Mouse (Mus musculus) gastrocnemius, postnatal 14 days (tissue): Measurements from ENCODE around the gene Tarm1. TPM values are rescaled to one million over a fixed set of nuclear protein-coding genes. Genes with fewer than 3 reads are reported as not detected.

Experiments used
- DNase-seq: peaks from one replicate; pipeline ENCODE4 v3.0.0; 2021; ENCODE audit warnings: mixed read lengths
- intact Hi-C: fragments of 180-260 bp; cut with DNase I; formaldehyde crosslinking; loops from one replicate; pipeline ENCODE4 v1.15.1; 2025; ENCODE audit warnings: low total_unique reads
- total RNA-seq, 2 experiments: library from RNA; stranded (reverse); gene quantifications; 2 replicates each; pipeline ENCODE4 v1.2.3; 2021

Gene Tarm1
- total RNA-seq, 2 experiments from 2014 or later, result 0.12 TPM; not detected in 1

DNA sequence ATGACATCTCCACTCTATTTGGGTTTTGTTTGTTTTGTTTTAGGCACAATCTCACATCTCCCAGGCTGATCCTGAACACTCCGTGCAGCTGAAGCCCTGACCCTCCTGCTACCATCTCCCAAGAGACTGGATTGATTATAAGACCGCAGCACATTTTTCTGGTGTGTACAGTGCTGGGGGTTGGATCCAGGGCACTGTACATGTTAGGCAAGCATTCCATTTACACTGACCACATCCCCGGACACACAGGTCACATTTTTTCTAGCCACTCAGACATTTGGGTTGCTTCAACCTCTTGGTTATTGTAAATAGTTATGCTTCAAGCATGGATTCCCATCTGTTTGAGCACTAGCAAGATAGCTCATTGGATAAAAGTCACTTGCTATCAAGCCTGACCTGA is 55.8 kb downstream of the Tarm1 start:
- intact Hi-C loops, result loop anchor here (10.0 kb wide), 1 partner anchor 222 kb away; no protein-coding TSS in a partner anchor
- DNase-seq, result no peak

- DNase-seq, result no peak
- intact Hi-C loops, result loop anchor here (10.0 kb wide), 1 partner anchor 220 kb away; no protein-coding TSS in a partner anchor
Observed at GRCm38 (mm10) chr7:3444678-3445077, 57.7 kb downstream of the Tarm1 start.

DNA sequence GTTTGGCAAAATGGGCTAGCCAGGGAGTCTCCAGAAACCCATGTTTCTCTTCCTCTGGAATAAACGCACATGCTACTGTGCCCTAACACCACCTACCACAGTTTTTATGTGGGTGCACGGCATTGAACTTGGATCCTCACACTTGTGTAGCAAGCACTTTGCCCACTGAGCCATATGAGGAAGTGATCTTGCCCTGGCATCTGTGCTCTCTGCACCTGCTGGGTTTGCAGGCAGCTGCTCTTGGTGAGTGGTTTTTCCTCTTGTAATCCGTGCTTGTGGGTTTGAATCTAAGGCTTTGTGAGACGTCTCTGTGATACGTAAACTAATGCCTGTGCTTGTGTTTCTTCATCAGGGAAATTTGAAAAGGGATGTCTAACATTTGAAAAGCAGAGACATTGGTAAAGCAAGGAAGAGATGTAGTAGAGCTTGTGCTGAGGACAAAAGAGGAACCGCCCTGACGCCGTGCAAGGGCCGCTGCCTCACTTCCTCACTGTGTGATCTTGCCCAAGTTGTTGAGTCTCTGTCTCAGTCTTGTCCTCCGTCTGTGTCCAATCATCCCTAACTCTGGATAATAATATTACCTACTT is 59.9 kb downstream of the Tarm1 start:
- intact Hi-C loops, result loop anchor here (10.0 kb wide), 1 partner anchor 218 kb away; no protein-coding TSS in a partner anchor
- DNase-seq, result no peak

GRCm38 (mm10) chr7:3440526-3440925 is 61.9 kb downstream of the Tarm1 start:
- intact Hi-C loops, result loop anchor here (10.0 kb wide), 1 partner anchor 216 kb away; no protein-coding TSS in a partner anchor
- DNase-seq, result no peak

DNA sequence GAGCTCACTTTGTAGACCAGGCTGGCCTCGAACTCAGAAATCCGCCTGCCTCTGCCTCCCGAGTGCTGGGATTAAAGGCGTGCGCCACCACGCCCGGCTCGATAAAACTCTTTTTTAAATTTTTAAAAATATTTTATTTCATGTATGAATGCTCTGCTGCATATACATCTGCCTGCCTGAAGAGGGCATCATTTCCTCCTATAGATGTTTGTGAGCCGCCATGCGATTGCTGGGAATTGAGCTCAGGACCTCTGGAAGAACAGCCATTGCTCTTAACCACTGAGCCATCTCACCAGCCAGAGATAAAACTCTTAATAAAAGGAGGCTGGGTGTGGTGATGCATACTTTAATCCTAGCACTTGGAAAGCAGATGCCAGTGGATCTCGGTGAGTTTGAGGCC is 62.4 kb downstream of the Tarm1 start:
- intact Hi-C loops, result loop anchor here (10.0 kb wide), 1 partner anchor 215 kb away; no protein-coding TSS in a partner anchor

DNA sequence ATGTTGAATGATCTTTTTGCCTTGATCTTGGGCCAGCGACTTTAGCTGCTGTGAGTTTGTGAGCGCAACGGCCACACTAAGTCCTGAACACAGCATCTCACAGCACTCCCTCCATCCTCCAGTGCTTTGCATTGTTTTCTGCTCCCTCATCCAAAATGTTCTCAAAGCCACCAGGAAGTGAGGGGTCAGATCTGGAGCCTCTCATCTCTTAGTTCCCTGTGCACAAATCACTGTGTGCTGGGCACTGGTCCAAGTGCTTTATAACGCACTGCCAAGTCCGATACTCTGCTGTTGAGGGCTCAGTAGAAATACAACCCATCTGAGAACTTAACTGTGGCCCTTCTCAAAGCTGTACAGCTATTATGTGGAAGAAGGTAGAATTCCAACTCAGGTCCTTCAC is 64.5 kb downstream of the Tarm1 start:
- DNase-seq, result no peak

More for the DNA sequence above, 62.4 kb downstream of the Tarm1 start:
- DNase-seq, result no peak

More for the DNA sequence above, 64.5 kb downstream of the Tarm1 start:
- intact Hi-C loops, result no loop called here

Other genes starting within 250 kb of the Tarm1 start
- 10 to 100 TPM; 65.0 to 76.7 TPM for gene Myadm, start 213.5 kb downstream of the Tarm1 start, total RNA-seq
- gene Prkcg, start 213.4 kb downstream of the Tarm1 start, total RNA-seq, result 1 to 10 TPM; 2.1 to 2.3 TPM
- gene Cacng7, start 169.7 kb downstream of the Tarm1 start, total RNA-seq, result 1 to 10 TPM; 5.9 to 6.7 TPM
- gene Cacng8, start 111.9 kb downstream of the Tarm1 start, total RNA-seq, result not detected
- gene Cacng6, start 78.4 kb downstream of the Tarm1 start, total RNA-seq, result 10 to 100 TPM; 79.3 to 91.5 TPM
- under 1 TPM in 1 of 2 experiments, not detected in 1; 0.13 TPM for gene Oscar, start 113.5 kb upstream of the Tarm1 start, total RNA-seq
- 100 to 1,000 TPM; 731 to 849 TPM for gene Ndufa3, start 114.7 kb upstream of the Tarm1 start, total RNA-seq
- 10 to 100 TPM; 11.5 to 14.6 TPM for gene Tfpt, start 127.3 kb upstream of the Tarm1 start, total RNA-seq
- 10 to 100 TPM; 24.7 to 27.4 TPM for gene Prpf31, start 127.4 kb upstream of the Tarm1 start, total RNA-seq
- 10 to 100 TPM; 18.0 to 22.3 TPM for gene Cnot3, start 142.6 kb upstream of the Tarm1 start, total RNA-seq
- 1 to 10 TPM; 4.8 to 5.6 TPM for gene Leng1, start 163.2 kb upstream of the Tarm1 start, total RNA-seq
- gene Tmc4, start 174.9 kb upstream of the Tarm1 start, total RNA-seq, result under 1 TPM; 0.64 to 0.84 TPM
- 10 to 100 TPM; 37.3 to 40.6 TPM for gene Tsen34, start 190.2 kb upstream of the Tarm1 start, total RNA-seq
- 10 to 100 TPM; 10.6 to 12.8 TPM for gene Mboat7, start 190.9 kb upstream of the Tarm1 start, total RNA-seq
- 100 to 1,000 TPM; 561 to 608 TPM for gene Rps9, start 201.4 kb upstream of the Tarm1 start, total RNA-seq
- gene Pirb, start 217.8 kb upstream of the Tarm1 start, total RNA-seq, result 1 to 10 TPM; 1.0 to 1.3 TPM